Mouse (Mus musculus) neutrophil, adult 5-6 weeks (primary cell): ENCODE results near the gene Armcx1. TPM values are rescaled to one million over a fixed set of nuclear protein-coding genes. Genes with fewer than 3 reads are reported as not detected.
A peak's percentile ranks its signal among the peaks of the same experiment; 100 is the strongest.
"Not testable (repeated sequence)": the region's sequence is repeated elsewhere in the genome, so short reads cannot be mapped to it uniquely, and the experiment has no call there.

Experiments
- ATAC-seq: fragments of 151-379, 151-347 bp; 2 replicates; pipeline ENCODE4 v1.8.0; 2017; ENCODE audit warnings: mild to moderate bottlenecking, moderate TSS enrichment; ENCODE audit not compliant: insufficient number of reproducible peaks, poor library complexity, low FRiP score, severe bottlenecking; ENCODE audit errors: extremely low read depth
- total RNA-seq: library from RNA; stranded (forward); fragments of 200-1000 nt; gene quantifications from 2 replicates; pipeline ENCODE4 v1.2.3, GENCODE M21; 2017

The Armcx1 gene
- total RNA-seq, 1 experiment from 2014 or later: 0.47 TPM

- peak; percentile 78; the same call in 1 of the 2 replicates for ATAC-seq
Observed at GRCm38 (mm10) chrX:134756434-134757292, 38.9 kb downstream of the Armcx1 start, which contains the start of gene Armcx3. Gene Armcx3 (plus strand): TSS chrX:134756595.

- no peak for ATAC-seq
Observed at GRCm38 (mm10) chrX:134757293-134757995, 39.7 kb downstream of the Armcx1 start.

- not testable (repeated sequence) for ATAC-seq
Observed at GRCm38 (mm10) chrX:134763428-134764198, 45.9 kb downstream of the Armcx1 start.

Other genes with a start within 250 kb of the Armcx1 start
- not detected in 2 replicates for gene Taf7l, start 241.5 kb upstream of the Armcx1 start, total RNA-seq
- gene Timm8a1, start 176.1 kb upstream of the Armcx1 start, total RNA-seq: 15.0 and 17.5 TPM in 2 replicates
- gene Btk, start 134.4 kb upstream of the Armcx1 start, total RNA-seq: 112 and 115 TPM in 2 replicates
- gene Rpl36a, start 132.3 kb upstream of the Armcx1 start, total RNA-seq: 857 and 908 TPM in 2 replicates
- gene Gla, start 116.8 kb upstream of the Armcx1 start, total RNA-seq: 11.0 and 15.0 TPM in 2 replicates
- gene Hnrnph2, start 116.8 kb upstream of the Armcx1 start, total RNA-seq: 201 and 219 TPM in 2 replicates
- 0.25 and 0.35 TPM in 2 replicates for gene Armcx4, start 31.4 kb upstream of the Armcx1 start, total RNA-seq
- 0.23 TPM in 1 of 2 replicates, not detected in the other for gene Armcx6, start 33.5 kb downstream of the Armcx1 start, total RNA-seq
- 6.1 and 8.8 TPM in 2 replicates for gene Armcx3, start 38.6 kb downstream of the Armcx1 start, total RNA-seq
- 5.7 and 7.2 TPM in 2 replicates for gene Armcx2, start 91.3 kb downstream of the Armcx1 start, total RNA-seq
- not detected in 2 replicates for gene Nxf2, start 246.8 kb downstream of the Armcx1 start, total RNA-seq